Mouse (Mus musculus): ENCODE measurements at regions not wholly inside any gene's neighbourhood (a gene's known extent, or its start where the extent isn't known, plus 50 kb on each side); places are given as distances from the start of the nearest gene placed in this dataset.

GRCm38 (mm10) chrX:58620403-58620802 lies 288.8 kb upstream of the 4930550L24Rik start:
- DNase-seq (ENCODE audit: low spot score) (peak; percentile 69), ATAC-seq (ENCODE audit: low FRiP score) (peak; percentile 69; the same call in 1 of the 2 replicates)
- Histone ChIP-seq H3K36me3 (replicated peaks; ENCODE audit: control insufficient read depth, insufficient read depth) (no peaks in the 10 kb centered on the region), H3K4me3 (replicated peaks; ENCODE audit: low read length) (no peak overlapping the region), H3K9me3 (ENCODE audit: control insufficient read depth, low read length) (no peaks in the 10 kb centered on the region), H3K4me1 (replicated peaks; ENCODE audit: control insufficient read depth, insufficient read depth, low read length) (no peaks in the 10 kb centered on the region), H3K4me2 (replicated peaks) (no peak overlapping the region), H3K27ac (no peak overlapping the region), H3K9ac (no peak overlapping the region), H3K27me3 (ENCODE audit: control insufficient read depth, insufficient read depth, low read length) (no peaks in the 10 kb centered on the region)
- WGBS, result 58% methylated on average over 2 of the region's 2 CpGs

Measured in hindbrain, embryonic 14.5 days (tissue).